Comparison of ENCODE assay signal across 9 mouse cellular contexts in the genomic region with DNA sequence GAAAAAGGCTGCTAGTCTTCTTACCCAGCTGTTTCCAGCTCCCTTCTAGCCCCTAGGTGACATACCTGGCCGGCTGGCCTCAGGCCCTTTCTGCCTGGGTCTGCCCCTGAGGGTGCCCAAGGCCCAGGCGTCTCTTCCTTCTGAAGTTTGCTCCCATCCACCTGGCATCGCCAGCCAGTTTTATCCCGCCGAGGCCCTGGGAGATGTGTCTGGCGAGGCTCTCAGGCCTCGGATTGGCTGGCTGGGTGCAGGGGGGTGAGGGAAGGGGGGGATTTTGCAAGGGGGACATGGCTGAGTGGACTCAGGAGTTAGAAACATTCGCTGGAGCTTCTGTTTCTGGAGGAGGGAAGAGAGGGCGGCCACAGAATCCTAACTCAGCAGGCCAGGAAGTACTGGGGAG. TPM values are rescaled to one million over a fixed set of nuclear protein-coding genes. Genes with fewer than 3 reads are reported as not detected.
DNase-seq lines count a peak whose midpoint lies in the region; ATAC-seq and TF ChIP-seq lines count a peak whose summit lies in the region.
"Had no signal": no experiment of that assay in that cellular context is flagged by ENCODE, and none has a peak within 500 bp of the region (broad histone marks: within the 10 kb centered on the region; RNA-seq: fewer than 3 reads in every experiment).

A gene (minus strand): TSS at position 180 of the 400 bp plus-strand sequence.

- no peaks in the 10 kb centered on the region for H3K9me3 ChIP-seq in E14TG2a.4 (ENCODE audit: low read length)
- H3K9me3 ChIP-seq in hindbrain, embryonic 14.5 days (ENCODE audit: control insufficient read depth, low read length) = no peaks in the 10 kb centered on the region
- H3K9me3 ChIP-seq in limb, embryonic 13.5 days = no peaks in the 10 kb centered on the region

- H3K4me1 ChIP-seq in E14TG2a.4 (replicated peaks; ENCODE audit: low read depth, low read length) = peaks cover 42% of the 10 kb centered on the region
- peaks cover 12% of the 10 kb centered on the region for H3K4me1 ChIP-seq in hindbrain, embryonic 14.5 days (replicated peaks; ENCODE audit: control insufficient read depth, insufficient read depth, low read length)
- H3K4me1 ChIP-seq in limb, embryonic 13.5 days = peaks cover 8% of the 10 kb centered on the region

- H3K27me3 ChIP-seq in E14TG2a.4 (ENCODE audit: insufficient read depth, low read length) = peaks cover 71% of the 10 kb centered on the region
- H3K27me3 ChIP-seq in hindbrain, embryonic 14.5 days (ENCODE audit: control insufficient read depth, insufficient read depth, low read length) = peaks cover 61% of the 10 kb centered on the region
- H3K27me3 ChIP-seq in limb, embryonic 13.5 days = peaks cover 92% of the 10 kb centered on the region

- H3K4me3 ChIP-seq in E14TG2a.4 (replicated peaks; ENCODE audit: low read length) = peak within 1 kb of the TSS; percentile 71
- peak within 1 kb of the TSS; percentile 38 for H3K4me3 ChIP-seq in hindbrain, embryonic 14.5 days (replicated peaks; ENCODE audit: low read length)
- peak within 1 kb of the TSS; percentile 28; the same call in 1 of the 2 replicates for H3K4me3 ChIP-seq in limb, embryonic 13.5 days

- H3K36me3 ChIP-seq in E14TG2a.4 (ENCODE audit: insufficient read depth, low read length) = no peaks in the 10 kb centered on the region
- H3K36me3 ChIP-seq in hindbrain, embryonic 14.5 days (replicated peaks; ENCODE audit: control insufficient read depth, insufficient read depth) = no peaks in the 10 kb centered on the region
- no peaks in the 10 kb centered on the region for H3K36me3 ChIP-seq in limb, embryonic 13.5 days

- ATAC-seq in hindbrain, embryonic 14.5 days (ENCODE audit: low FRiP score) = peak; percentile 69; the same call in 1 of the 2 replicates
- ATAC-seq in limb, embryonic 13.5 days (ENCODE audit: low FRiP score, low read depth) = no peak

- 11% methylated on average over 9 of the region's 9 CpGs for WGBS in hindbrain, embryonic 14.5 days
- WGBS in limb, embryonic 13.5 days = 9% methylated on average over 9 of the region's 9 CpGs

- DNase-seq in embryo, embryonic 10.5 days (ENCODE audit: low spot score) = peak; percentile 14
- no peak for DNase-seq in embryo, embryonic 9.5 days (ENCODE audit: extremely low spot score)
- no peak for DNase-seq in hindbrain, embryonic 14.5 days (ENCODE audit: low spot score)
- DNase-seq in layer of hippocampus, adult 9-10 months (ENCODE audit: low spot score) = no peak
- DNase-seq in layer of hippocampus, adult 18-20 months (ENCODE audit: low spot score in 2 of 2) = no peak
- no peak for DNase-seq in cerebellum, postnatal 36 days

- peak within 1 kb of the TSS; percentile 70 for H3K27ac ChIP-seq in hindbrain, embryonic 14.5 days
- H3K27ac ChIP-seq in limb, embryonic 13.5 days = no peak within 1 kb of the TSS

- peak within 1 kb of the TSS; percentile 55 for H3K4me2 ChIP-seq in hindbrain, embryonic 14.5 days (replicated peaks)
- H3K4me2 ChIP-seq in limb, embryonic 13.5 days (replicated peaks) = peak within 1 kb of the TSS; percentile 51

- TF ChIP-seq CTCF in E14TG2a.4 (conservative IDR thresholded peaks at IDR 0.05; ENCODE audit: low read length) = no peak

- H3K9ac ChIP-seq in hindbrain, embryonic 14.5 days = peak within 1 kb of the TSS; percentile 62
- H3K9ac ChIP-seq in limb, embryonic 13.5 days = no peak within 1 kb of the TSS

RNA-seq across cellular contexts. Expression of the gene that starts here (rescaled TPM):
- polyA plus RNA-seq in hindbrain, embryonic 14.5 days (2014; fragmentation: Nextera tagmentation; extraction: Ambion mirVana) = 24.5 and 33.0 TPM in 2 replicates
- not detected in 2 replicates for polyA plus RNA-seq in limb, embryonic 13.5 days (2015; fragmentation: Nextera tagmentation; extraction: Ambion mirVana)
- total RNA-seq in layer of hippocampus, adult 18-20 months (2021) = not detected
- total RNA-seq: neutrophil, adult 5-6 weeks had no signal

Comparison
In these comparisons a context has a peak if more than half of its experiments do, and no peak if none do; other contexts are left out.
1. RNA of the gene that starts here (polyA plus RNA-seq): 24.5 to 33.0 TPM in hindbrain, embryonic 14.5 days; not detected in limb, embryonic 13.5 days; every median in the first group is over 10 times any median in the second.
2. Peak in every context shown above with its lines, with median percentiles within 50 percentile points of each other: H3K4me3 ChIP-seq.